Comparison of ENCODE assay signal across 9 mouse cellular contexts in genomic region chr7:143059202-143059870, GRCm38 (mm10). TPM values are rescaled to one million over a fixed set of nuclear protein-coding genes. Genes with fewer than 3 reads are reported as not detected.
DNase-seq lines count a peak whose midpoint lies in the region; ATAC-seq lines count a peak whose summit lies in the region.
"Had no signal": no experiment of that assay in that cellular context is flagged by ENCODE, and none has a peak within 500 bp of the region (broad histone marks: within the 10 kb centered on the region; RNA-seq: fewer than 3 reads in every experiment).

No protein-coding gene starts in this region.

- peak overlapping the region; percentile 82 for H3K27ac ChIP-seq in limb, embryonic 15.5 days
- peak overlapping the region; percentile 73 for H3K27ac ChIP-seq in stomach, embryonic 15.5 days

- 44% methylated on average over 5 of the region's 5 CpGs for WGBS in limb, embryonic 15.5 days
- WGBS in stomach, embryonic 15.5 days = 57% methylated on average over 5 of the region's 5 CpGs

- peaks cover 57% of the 10 kb centered on the region for H3K36me3 ChIP-seq in limb, embryonic 15.5 days
- H3K36me3 ChIP-seq in stomach, embryonic 15.5 days = peaks cover 25% of the 10 kb centered on the region

- no peaks in the 10 kb centered on the region for H3K9me3 ChIP-seq in limb, embryonic 15.5 days
- no peaks in the 10 kb centered on the region for H3K9me3 ChIP-seq in stomach, embryonic 15.5 days

- H3K4me1 ChIP-seq in limb, embryonic 15.5 days = peaks cover 80% of the 10 kb centered on the region
- peaks cover 52% of the 10 kb centered on the region for H3K4me1 ChIP-seq in stomach, embryonic 15.5 days

- intact Hi-C loops in left cerebral cortex, postnatal 14 days (cut with DNase I) = no loop called here
- intact Hi-C loops in left cerebral cortex, postnatal 10 days (cut with DNase I) = no loop called here

- no peak overlapping the region for H3K4me3 ChIP-seq in limb, embryonic 15.5 days
- no peak overlapping the region for H3K4me3 ChIP-seq in stomach, embryonic 15.5 days (replicated peaks)

- 0 out of 2 replicates have a peak overlapping the region, but pooled peaks have one; percentile 20 for H3K4me2 ChIP-seq in limb, embryonic 15.5 days
- no peak overlapping the region for H3K4me2 ChIP-seq in stomach, embryonic 15.5 days

- ATAC-seq in limb, embryonic 15.5 days (ENCODE audit: insufficient number of reproducible peaks, low FRiP score, low TSS enrichment, low read depth) = no peak
- ATAC-seq in stomach, embryonic 15.5 days (ENCODE audit: insufficient read depth, low FRiP score, low read depth) = no peak

- DNase-seq in left cerebral cortex, postnatal 14 days (ENCODE audit: low spot score in 2 of 2) = peak; percentile 45 to 52
- DNase-seq in left cerebral cortex, postnatal 10 days (ENCODE audit: extremely low spot score in 1 of 2, low spot score in 2 of 2) = no peak
- peak; percentile 77 for DNase-seq in cerebellum, adult 9-11 months
- DNase-seq in heart, adult 18-20 months = peak; percentile 71 to 77
- no peak for DNase-seq in urinary bladder, postnatal 10 days (ENCODE audit: low spot score)
- no peak for DNase-seq in ovary, adult 18-20 months (ENCODE audit: low spot score)

- no peaks in the 10 kb centered on the region for H3K27me3 ChIP-seq in limb, embryonic 15.5 days
- H3K27me3 ChIP-seq in stomach, embryonic 15.5 days (replicated peaks) = no peaks in the 10 kb centered on the region

- H3K9ac ChIP-seq in limb, embryonic 15.5 days = no peak overlapping the region
- H3K9ac ChIP-seq in stomach, embryonic 15.5 days = no peak overlapping the region

RNA-seq across cellular contexts. Expression of gene Cd81, which starts 6.8 kb away (rescaled TPM):
- total RNA-seq in left cerebral cortex, postnatal 14 days (2021) = 100 to 1,000 TPM; 367 to 400 TPM
- total RNA-seq in left cerebral cortex, postnatal 10 days (2021) = 100 to 1,000 TPM; 344 to 359 TPM
- 100 to 1,000 TPM; 410 to 413 TPM for total RNA-seq in heart, adult 18-20 months (2021)
- polyA plus RNA-seq in limb, embryonic 15.5 days (2015; fragmentation: Nextera tagmentation; extraction: Ambion mirVana) = 692 and 762 TPM in 2 replicates
- 551 and 575 TPM in 2 replicates for polyA plus RNA-seq in stomach, embryonic 15.5 days (2015; fragmentation: Nextera tagmentation; extraction: Ambion mirVana)

RNA-seq across cellular contexts. Expression of gene Tssc4, which starts 9.7 kb away (rescaled TPM):
- 10 to 100 TPM; 41.1 to 50.0 TPM for total RNA-seq in left cerebral cortex, postnatal 14 days (2021)
- total RNA-seq in left cerebral cortex, postnatal 10 days (2021) = 10 to 100 TPM; 43.9 to 45.2 TPM
- total RNA-seq in heart, adult 18-20 months (2021) = 10 to 100 TPM; 13.1 to 14.9 TPM
- 97.1 and 98.8 TPM in 2 replicates for polyA plus RNA-seq in limb, embryonic 15.5 days (2015; fragmentation: Nextera tagmentation; extraction: Ambion mirVana)
- 78.7 and 84.8 TPM in 2 replicates for polyA plus RNA-seq in stomach, embryonic 15.5 days (2015; fragmentation: Nextera tagmentation; extraction: Ambion mirVana)

RNA-seq across cellular contexts. Expression of gene Trpm5, which starts 35.1 kb away (rescaled TPM):
- under 1 TPM in 1 of 2 experiments, not detected in 1; 0.19 TPM for total RNA-seq in left cerebral cortex, postnatal 14 days (2021)
- under 1 TPM; 0.21 to 0.26 TPM for total RNA-seq in left cerebral cortex, postnatal 10 days (2021)
- total RNA-seq in heart, adult 18-20 months (2021) = under 1 TPM in 1 of 2 experiments, not detected in 1; 0.10 TPM
- polyA plus RNA-seq in limb, embryonic 15.5 days (2015; fragmentation: Nextera tagmentation; extraction: Ambion mirVana) = 22.1 and 22.8 TPM in 2 replicates
- polyA plus RNA-seq in stomach, embryonic 15.5 days (2015; fragmentation: Nextera tagmentation; extraction: Ambion mirVana) = 14.1 and 16.0 TPM in 2 replicates
- total RNA-seq: layer of hippocampus, postnatal 25 days had no signal

RNA-seq across cellular contexts. Expression of gene Kcnq1, which starts 46.8 kb away (rescaled TPM):
- 1 to 10 TPM in 1 of 2 experiments, under 1 TPM in 1; 0.91 to 1.7 TPM for total RNA-seq in left cerebral cortex, postnatal 14 days (2021)
- 1 to 10 TPM; 1.4 to 2.1 TPM for total RNA-seq in left cerebral cortex, postnatal 10 days (2021)
- 10 to 100 TPM; 33.8 to 36.4 TPM for total RNA-seq in heart, adult 18-20 months (2021)
- 1.1 and 2.1 TPM in 2 replicates for polyA plus RNA-seq in limb, embryonic 15.5 days (2015; fragmentation: Nextera tagmentation; extraction: Ambion mirVana)
- 9.1 and 13.2 TPM in 2 replicates for polyA plus RNA-seq in stomach, embryonic 15.5 days (2015; fragmentation: Nextera tagmentation; extraction: Ambion mirVana)

RNA-seq across cellular contexts. Expression of gene Tspan32, which starts 54.5 kb away (rescaled TPM):
- total RNA-seq in left cerebral cortex, postnatal 14 days (2021) = under 1 TPM in 1 of 2 experiments, not detected in 1; 0.30 TPM
- total RNA-seq in left cerebral cortex, postnatal 10 days (2021) = under 1 TPM; 0.26 to 0.32 TPM
- 1 to 10 TPM in 1 of 2 experiments, under 1 TPM in 1; 0.69 to 2.6 TPM for total RNA-seq in heart, adult 18-20 months (2021)
- 7.2 and 8.3 TPM in 2 replicates for polyA plus RNA-seq in limb, embryonic 15.5 days (2015; fragmentation: Nextera tagmentation; extraction: Ambion mirVana)
- polyA plus RNA-seq in stomach, embryonic 15.5 days (2015; fragmentation: Nextera tagmentation; extraction: Ambion mirVana) = 3.6 and 7.3 TPM in 2 replicates
- total RNA-seq: layer of hippocampus, postnatal 25 days had no signal

Comparison
In these comparisons a context has a peak if more than half of its experiments do, and no peak if none do; other contexts are left out.
1. DNase-seq: peak in left cerebral cortex, postnatal 14 days (2 of 2), cerebellum, adult 9-11 months (single experiment) and heart, adult 18-20 months (2 of 2); none in left cerebral cortex, postnatal 10 days (0 of 2), urinary bladder, postnatal 10 days (single experiment) and ovary, adult 18-20 months (single experiment).